25 mouse cellular contexts compared by ENCODE assay signal in the genomic region with DNA sequence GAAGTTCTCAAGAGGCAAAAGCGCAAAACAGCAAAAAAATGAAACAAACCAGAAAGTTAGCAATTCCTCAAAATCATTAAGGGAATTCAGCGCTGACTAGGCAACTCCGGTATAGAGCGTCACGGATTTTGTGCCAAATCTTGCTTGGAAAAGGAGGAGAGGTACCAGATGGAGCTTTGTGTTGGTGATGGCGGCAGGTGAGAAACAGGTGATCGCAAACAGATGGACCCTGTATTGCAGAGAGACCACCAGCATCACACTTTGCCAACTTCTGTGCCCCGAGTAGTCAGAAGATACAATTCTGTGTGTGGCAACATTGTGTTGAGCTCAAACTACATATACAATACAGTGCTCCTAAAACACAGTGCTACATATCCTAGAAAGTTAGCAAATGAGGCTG.
A peak's percentile ranks its signal among the peaks of the same experiment; 100 is the strongest.
DNase-seq lines count a peak whose midpoint lies in the region; ATAC-seq and TF ChIP-seq lines count a peak whose summit lies in the region.
"Had no signal": no experiment of that assay in that cellular context is flagged by ENCODE, and none has a peak within 500 bp of the region (broad histone marks: within the 10 kb centered on the region; RNA-seq: fewer than 3 reads in every experiment).

No protein-coding gene starts in this region.

- no peaks in the 10 kb centered on the region for H3K27me3 ChIP-seq in forebrain, embryonic 14.5 days (replicated peaks; ENCODE audit: control insufficient read depth, insufficient read depth, low read length)
- no peaks in the 10 kb centered on the region for H3K27me3 ChIP-seq in forebrain, embryonic 10.5 days (ENCODE audit: poor library complexity, severe bottlenecking)
- no peaks in the 10 kb centered on the region for H3K27me3 ChIP-seq in hindbrain, postnatal 0 days (ENCODE audit: insufficient read depth, low read length)
- no peaks in the 10 kb centered on the region for H3K27me3 ChIP-seq in hindbrain, embryonic 11.5 days (ENCODE audit: control insufficient read depth, insufficient read depth, low read length)
- H3K27me3 ChIP-seq: heart, embryonic 13.5 days; limb, embryonic 12.5 days; liver, embryonic 15.5 days; midbrain, embryonic 15.5 days; Patski had no signal

- no peak overlapping the region for H3K4me3 ChIP-seq in forebrain, embryonic 14.5 days (ENCODE audit: low read depth, low read length)
- H3K4me3 ChIP-seq in forebrain, embryonic 10.5 days = no peak overlapping the region
- H3K4me3 ChIP-seq in hindbrain, postnatal 0 days (ENCODE audit: low read length) = no peak overlapping the region
- H3K4me3 ChIP-seq in hindbrain, embryonic 11.5 days (ENCODE audit: low read depth, low read length) = no peak overlapping the region
- H3K4me3 ChIP-seq: heart, embryonic 13.5 days; hindbrain, embryonic 10.5 days; limb, embryonic 12.5 days; liver, embryonic 15.5 days; midbrain, embryonic 15.5 days had no signal

- H3K4me2 ChIP-seq in forebrain, embryonic 14.5 days (ENCODE audit: low read length) = no peak overlapping the region
- H3K4me2 ChIP-seq in hindbrain, postnatal 0 days (ENCODE audit: low read depth, low read length) = no peak overlapping the region
- H3K4me2 ChIP-seq in hindbrain, embryonic 11.5 days (replicated peaks; ENCODE audit: low read depth, low read length) = no peak overlapping the region
- H3K4me2 ChIP-seq: heart, embryonic 13.5 days; limb, embryonic 12.5 days; liver, embryonic 15.5 days; lung, embryonic 14.5 days; midbrain, embryonic 15.5 days had no signal

- WGBS in forebrain, embryonic 14.5 days = 76% methylated on average over 8 of the region's 8 CpGs
- 95% methylated on average over 8 of the region's 8 CpGs for WGBS in forebrain, embryonic 10.5 days
- WGBS in hindbrain, postnatal 0 days = 83% methylated on average over 8 of the region's 8 CpGs
- 94% methylated on average over 8 of the region's 8 CpGs for WGBS in hindbrain, embryonic 11.5 days

- H3K4me1 ChIP-seq in forebrain, embryonic 14.5 days (ENCODE audit: control insufficient read depth, insufficient read depth, low read length) = peaks cover 13% of the 10 kb centered on the region
- H3K4me1 ChIP-seq in forebrain, embryonic 10.5 days = peaks cover 13% of the 10 kb centered on the region
- H3K4me1 ChIP-seq in hindbrain, postnatal 0 days (ENCODE audit: insufficient read depth, low read length) = no peaks in the 10 kb centered on the region; the same call in 1 of the 2 replicates
- H3K4me1 ChIP-seq in hindbrain, embryonic 11.5 days (replicated peaks; ENCODE audit: control insufficient read depth, insufficient read depth, low read length) = no peaks in the 10 kb centered on the region
- H3K4me1 ChIP-seq: limb, embryonic 12.5 days; liver, embryonic 15.5 days had no signal

- peak; percentile 33; the same call in 1 of the 2 replicates for ATAC-seq in forebrain, embryonic 14.5 days
- ATAC-seq in hindbrain, postnatal 0 days = 0 out of 2 replicates have a peak, but pooled peaks have one; percentile 43
- ATAC-seq in hindbrain, embryonic 11.5 days (ENCODE audit: low FRiP score) = no peak
- ATAC-seq: intestine, postnatal 0 days; midbrain, embryonic 15.5 days; Patski had no signal

- no peaks in the 10 kb centered on the region for H3K36me3 ChIP-seq in forebrain, embryonic 14.5 days (ENCODE audit: control insufficient read depth, insufficient read depth, low read length)
- H3K36me3 ChIP-seq in forebrain, embryonic 10.5 days (replicated peaks) = no peaks in the 10 kb centered on the region
- no peaks in the 10 kb centered on the region for H3K36me3 ChIP-seq in hindbrain, postnatal 0 days (ENCODE audit: insufficient read depth, low read length)
- no peaks in the 10 kb centered on the region for H3K36me3 ChIP-seq in hindbrain, embryonic 11.5 days (ENCODE audit: control insufficient read depth, insufficient read depth, low read length)
- H3K36me3 ChIP-seq: heart, embryonic 13.5 days; hindbrain, embryonic 10.5 days; limb, embryonic 12.5 days; liver, embryonic 15.5 days; midbrain, embryonic 15.5 days had no signal

- no peak for TF ChIP-seq CTCF in hindbrain, postnatal 0 days (IDR thresholded peaks at IDR 0.05; ENCODE audit: low read depth)

- H3K27ac ChIP-seq in forebrain, embryonic 14.5 days (ENCODE audit: low read depth, low read length) = no peak overlapping the region
- no peak overlapping the region for H3K27ac ChIP-seq in forebrain, embryonic 10.5 days
- no peak overlapping the region for H3K27ac ChIP-seq in hindbrain, postnatal 0 days
- no peak overlapping the region for H3K27ac ChIP-seq in hindbrain, embryonic 11.5 days (ENCODE audit: low read depth, low read length)
- H3K27ac ChIP-seq: heart, embryonic 13.5 days; hindbrain, embryonic 10.5 days; limb, embryonic 12.5 days; liver, embryonic 15.5 days; midbrain, embryonic 15.5 days had no signal

- DNase-seq in cerebellum, adult 9-11 months = peak; percentile 23
- DNase-seq in cerebellum, adult 11-12 months = no peak
- peak; percentile 61 for DNase-seq in forebrain, embryonic 14.5 days (ENCODE audit: low spot score)
- DNase-seq in forebrain, embryonic 10.5 days (ENCODE audit: extremely low spot score, low spot score) = no peak
- peak; percentile 26 for DNase-seq in hindbrain, postnatal 0 days (ENCODE audit: low spot score)
- no peak for DNase-seq in hindbrain, embryonic 11.5 days (ENCODE audit: low spot score)
- DNase-seq in cerebellum, postnatal 36 days = peak; percentile 34 to 39
- DNase-seq in embryo, embryonic 10 days (ENCODE audit: low spot score) = no peak
- DNase-seq: adrenal gland, postnatal 10 days; heart, postnatal 10 days; kidney, adult 9 months; kidney, postnatal 10 days; layer of hippocampus, postnatal 36 days; lung, embryonic 14.5 days; lung, postnatal 14 days; right cerebral cortex, adult 18-20 months; spleen, adult 18-20 months; thymus, postnatal 25 days had no signal

- no peak overlapping the region for H3K9ac ChIP-seq in forebrain, embryonic 14.5 days (ENCODE audit: low read length)
- no peak overlapping the region for H3K9ac ChIP-seq in hindbrain, postnatal 0 days (replicated peaks; ENCODE audit: low read length)
- no peak overlapping the region for H3K9ac ChIP-seq in hindbrain, embryonic 11.5 days (ENCODE audit: low read depth, low read length)
- H3K9ac ChIP-seq: heart, embryonic 13.5 days; limb, embryonic 12.5 days; liver, embryonic 15.5 days; lung, embryonic 14.5 days; midbrain, embryonic 15.5 days had no signal

- no peaks in the 10 kb centered on the region for H3K9me3 ChIP-seq in forebrain, embryonic 14.5 days (replicated peaks; ENCODE audit: control insufficient read depth, low read length)
- no peaks in the 10 kb centered on the region for H3K9me3 ChIP-seq in forebrain, embryonic 10.5 days
- no peaks in the 10 kb centered on the region for H3K9me3 ChIP-seq in hindbrain, postnatal 0 days (ENCODE audit: low read length)
- H3K9me3 ChIP-seq in hindbrain, embryonic 11.5 days (ENCODE audit: control insufficient read depth, low read length) = no peaks in the 10 kb centered on the region
- H3K9me3 ChIP-seq: heart, embryonic 13.5 days; hindbrain, embryonic 10.5 days; limb, embryonic 12.5 days; liver, embryonic 15.5 days; midbrain, embryonic 15.5 days had no signal

Comparison
In these comparisons a context has a peak if more than half of its experiments do, and no peak if none do; other contexts are left out.
1. DNase-seq: peak in cerebellum, adult 9-11 months (single experiment), forebrain, embryonic 14.5 days (single experiment), hindbrain, postnatal 0 days (single experiment) and cerebellum, postnatal 36 days (2 of 2); none in cerebellum, adult 11-12 months (single experiment), forebrain, embryonic 10.5 days (single experiment), hindbrain, embryonic 11.5 days (single experiment) and embryo, embryonic 10 days (single experiment).